Mouse (Mus musculus): ENCODE data around the gene Chpf.

Chpf gene

DNA sequence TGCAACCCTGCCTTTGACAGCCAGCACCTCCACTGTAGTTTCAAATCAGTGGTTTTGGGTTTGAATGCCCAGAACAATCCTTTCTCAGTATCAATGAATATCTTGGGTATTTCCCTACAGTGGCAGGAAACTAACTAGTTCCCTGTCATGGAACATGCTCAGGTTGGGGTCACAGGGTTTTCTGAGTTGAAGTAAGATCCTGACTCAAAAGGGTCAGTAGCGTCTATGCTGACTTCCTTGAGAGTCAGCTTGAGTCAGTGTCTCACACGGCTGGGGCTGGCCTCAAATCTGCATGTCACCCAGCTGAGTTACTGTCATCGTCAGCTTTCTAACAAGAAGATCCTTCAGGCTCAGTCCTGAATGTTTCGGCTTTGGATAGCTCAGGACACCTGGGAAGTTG lies 19.8 kb upstream of the Chpf start:
- DNase-seq = no peak

DNA sequence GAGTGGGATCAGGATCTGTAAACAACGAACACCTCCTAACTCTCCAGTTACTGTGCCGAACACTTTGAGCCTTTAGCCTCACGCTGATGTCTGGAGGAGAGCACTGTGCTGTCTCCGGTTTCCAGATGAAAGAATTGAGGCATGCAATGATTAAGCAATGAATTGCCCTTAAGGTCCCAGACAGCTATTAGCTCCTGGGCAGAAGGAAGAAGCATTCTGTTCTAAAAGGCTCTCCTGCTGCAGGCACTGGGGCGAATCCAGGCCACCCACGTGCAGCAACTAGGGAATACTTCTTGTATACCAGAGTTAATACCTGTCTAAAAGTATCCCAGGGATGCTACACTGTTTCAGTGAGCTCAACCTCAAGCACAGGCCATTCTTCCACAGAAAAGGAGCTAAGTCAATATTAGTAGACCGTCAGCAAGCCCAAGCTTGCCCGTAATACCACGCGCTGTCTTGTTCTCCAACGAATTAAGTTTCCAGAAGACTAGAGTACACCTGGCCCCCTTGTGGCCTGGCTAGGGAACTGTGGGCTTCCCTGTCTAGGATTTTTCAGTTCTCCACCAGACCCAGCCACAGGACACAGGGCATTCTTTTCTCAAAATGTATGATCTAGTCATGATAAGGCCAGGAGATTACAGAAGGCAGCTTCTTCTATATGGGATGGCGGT lies 15.9 kb upstream of the Chpf start:
- no peak for DNase-seq

DNA sequence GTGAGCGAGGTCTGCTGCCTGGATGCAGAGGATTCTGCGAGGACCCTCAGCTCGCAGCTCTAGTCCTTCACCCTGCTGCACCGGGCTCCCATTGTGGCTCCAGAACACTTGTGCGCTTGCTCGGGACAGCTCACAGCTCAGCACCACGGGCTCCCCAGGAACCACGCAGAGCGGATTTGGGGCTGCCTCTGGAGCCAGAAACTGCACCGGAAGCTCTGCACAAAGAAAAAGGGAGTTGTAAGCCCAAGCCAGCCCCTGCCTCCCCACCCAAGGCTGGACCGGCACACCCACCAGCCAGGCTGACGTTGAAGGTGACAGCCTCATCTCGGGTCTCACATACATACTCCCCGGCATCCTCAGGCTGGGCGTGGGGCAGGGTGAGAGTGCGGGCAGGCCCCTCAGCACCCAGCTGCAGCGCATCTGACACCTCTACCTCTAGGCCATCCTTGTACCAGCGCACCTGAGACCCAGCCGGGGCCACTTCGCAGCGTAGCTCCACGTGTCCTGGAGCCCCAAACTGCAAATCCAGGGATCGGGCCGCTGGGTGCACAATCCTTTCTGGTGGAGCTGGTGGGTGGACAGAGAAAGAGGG lies 13.6 kb upstream of the Chpf start:
- DNase-seq = no peak

- no peak for DNase-seq
Observed at GRCm38 (mm10) chr1:75490785-75491551, 11.9 kb upstream of the Chpf start.

- peak; percentile 71 for DNase-seq
Observed at GRCm38 (mm10) chr1:75487405-75488161, 8.5 kb upstream of the Chpf start.

DNA sequence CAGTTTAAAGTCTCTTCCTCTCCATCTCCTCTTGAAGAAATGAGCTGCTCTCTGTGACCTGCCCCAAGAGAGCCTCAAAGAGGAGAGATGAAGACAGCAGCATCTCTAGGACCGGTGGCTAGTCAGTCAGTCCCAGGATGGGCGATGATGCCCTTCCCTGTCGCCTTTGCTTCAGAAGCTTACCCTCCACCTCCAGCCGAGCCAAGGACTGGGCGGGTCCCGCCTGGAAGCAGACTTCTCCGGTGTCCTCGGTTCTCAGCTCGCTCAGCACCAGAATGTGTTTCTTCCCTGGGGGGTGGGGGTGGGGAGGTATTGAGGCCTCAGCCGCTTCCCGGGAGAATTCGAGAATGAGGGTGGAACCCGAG lies 7.9 kb upstream of the Chpf start:
- DNase-seq = no peak

GRCm38 (mm10) chr1:75486561-75486960 lies 7.5 kb upstream of the Chpf start:
- no peak for DNase-seq

DNA sequence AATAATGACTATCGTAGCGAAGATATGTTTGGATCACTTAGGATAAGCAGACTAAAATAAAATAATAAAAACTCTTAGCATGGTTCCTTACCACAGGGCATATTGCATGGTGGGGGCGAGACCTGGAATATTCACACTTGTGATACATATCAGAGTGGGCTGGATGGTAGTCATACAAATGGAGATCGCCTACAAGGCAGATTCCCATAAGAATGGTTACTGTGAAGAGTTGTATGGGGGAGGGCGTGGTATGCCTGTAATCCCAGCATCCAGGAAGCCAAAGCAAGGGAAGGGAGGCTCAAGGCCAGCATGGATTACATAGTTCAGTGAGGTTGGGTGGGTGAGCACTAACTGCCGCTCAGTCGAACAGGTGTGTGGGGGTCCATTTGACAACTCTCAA lies 1.6 kb upstream of the Chpf start:
- no peak for DNase-seq

GRCm38 (mm10) chr1:75480036-75480435 lies 929 bp upstream of the Chpf start:
- DNase-seq = no peak

DNA sequence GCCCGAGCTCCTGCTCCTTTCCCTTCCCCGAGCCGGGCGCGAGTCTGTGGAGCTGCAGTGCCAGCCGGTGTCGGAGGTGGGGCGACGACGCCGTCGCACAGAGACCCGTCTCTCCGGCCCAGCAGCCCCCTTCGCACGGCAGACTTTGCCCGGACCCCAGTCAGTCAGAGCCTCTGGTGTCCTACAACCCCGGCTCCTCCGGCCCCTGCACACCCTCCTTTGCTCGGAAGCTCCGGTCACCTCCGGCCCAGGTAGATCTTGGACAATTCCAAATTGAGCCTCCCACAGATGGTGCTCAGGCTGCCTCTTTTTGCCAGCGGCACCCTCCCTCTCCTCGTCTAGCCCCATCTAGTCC lies 505 bp upstream of the Chpf start:
- no peak for DNase-seq

DNA sequence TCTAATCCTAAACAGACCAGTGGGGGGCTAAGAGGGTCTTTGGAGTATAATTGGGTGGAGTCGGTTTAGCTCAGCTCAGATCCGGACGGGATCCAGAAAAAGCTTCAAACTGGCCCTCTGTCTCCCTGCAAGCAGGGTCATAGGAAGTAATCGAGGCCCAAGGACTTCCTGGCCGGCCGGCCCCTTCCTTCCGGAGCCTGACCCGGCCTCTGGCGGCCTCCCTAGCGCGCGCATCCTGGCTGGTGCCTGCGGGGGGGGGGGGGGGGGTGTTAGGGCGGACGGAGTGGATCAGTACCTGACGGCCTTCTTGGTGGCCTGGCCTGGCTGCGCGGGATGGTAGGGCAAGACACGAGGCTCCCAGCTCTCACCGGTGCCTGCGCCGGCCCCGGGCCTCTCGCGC lies 610 bp downstream of the Chpf start:
- DNase-seq = no peak

GRCm38 (mm10) chr1:75477966-75478290 lies 1.2 kb downstream of the Chpf start:
- no peak for DNase-seq

GRCm38 (mm10) chr1:75477264-75477965 lies 1.7 kb downstream of the Chpf start:
- DNase-seq = peak; percentile 83

GRCm38 (mm10) chr1:75476441-75476840 lies 2.7 kb downstream of the Chpf start:
- no peak for DNase-seq

GRCm38 (mm10) chr1:75469287-75469825 lies 9.8 kb downstream of the Chpf start:
- DNase-seq = no peak

- peak; percentile 78 for DNase-seq
Observed at GRCm38 (mm10) chr1:75467215-75467927, 11.7 kb downstream of the Chpf start.

GRCm38 (mm10) chr1:75463652-75464204 lies 15.4 kb downstream of the Chpf start:
- DNase-seq = no peak

- no peak for DNase-seq
Observed at GRCm38 (mm10) chr1:75462636-75463035, 16.5 kb downstream of the Chpf start.

GRCm38 (mm10) chr1:75460297-75460696 lies 18.8 kb downstream of the Chpf start:
- no peak for DNase-seq

- DNase-seq = peak; percentile 68
Observed at GRCm38 (mm10) chr1:75458789-75459684, 20.1 kb downstream of the Chpf start.

All from right cerebral cortex, postnatal 14 days (tissue).